14 mouse cellular contexts compared by ENCODE assay signal in genomic region chr5:128579047-128579650, GRCm38 (mm10). TPM values are rescaled to one million over a fixed set of nuclear protein-coding genes. Genes with fewer than 3 reads are reported as not detected.
DNase-seq lines count a peak whose midpoint lies in the region; ATAC-seq and TF ChIP-seq lines count a peak whose summit lies in the region.
"Had no signal": no experiment of that assay in that cellular context is flagged by ENCODE, and none has a peak within 500 bp of the region (broad histone marks: within the 10 kb centered on the region; RNA-seq: fewer than 3 reads in every experiment).

No protein-coding gene starts in this region.

- TF ChIP-seq CTCF in cerebellum, adult 2 months (IDR thresholded peaks at IDR 0.05; ENCODE audit: borderline replicate concordance, insufficient read depth, low read depth, low read length) = no peak

- H3K4me2 ChIP-seq in limb, embryonic 15.5 days = no peak overlapping the region
- H3K4me2 ChIP-seq in lung, embryonic 16.5 days (ENCODE audit: low read depth, low read length) = no peak overlapping the region
- H3K4me2 ChIP-seq: limb, embryonic 12.5 days; midbrain, embryonic 11.5 days; neural tube, embryonic 13.5 days had no signal

- H3K4me1 ChIP-seq in limb, embryonic 15.5 days = peaks cover 39% of the 10 kb centered on the region
- peaks cover 39% of the 10 kb centered on the region for H3K4me1 ChIP-seq in limb, embryonic 10.5 days
- H3K4me1 ChIP-seq in lung, embryonic 16.5 days (replicated peaks; ENCODE audit: control insufficient read depth, insufficient read depth, low read length) = peaks cover 7% of the 10 kb centered on the region; the same call in 1 of the 2 replicates
- H3K4me1 ChIP-seq in cerebellum, adult 2 months (ENCODE audit: control insufficient read depth, insufficient read depth, low read length) = no peaks in the 10 kb centered on the region; the same call in 1 of the 2 replicates

- H3K27me3 ChIP-seq in limb, embryonic 15.5 days = no peaks in the 10 kb centered on the region
- no peaks in the 10 kb centered on the region for H3K27me3 ChIP-seq in limb, embryonic 10.5 days (ENCODE audit: low read depth, poor library complexity, severe bottlenecking)
- H3K27me3 ChIP-seq in lung, embryonic 16.5 days (ENCODE audit: control insufficient read depth, insufficient read depth, low read depth, low read length) = no peaks in the 10 kb centered on the region
- H3K27me3 ChIP-seq in cerebellum, adult 2 months (ENCODE audit: control insufficient read depth, insufficient read depth, low read length) = no peaks in the 10 kb centered on the region; the same call in 1 of the 2 replicates
- H3K27me3 ChIP-seq: limb, embryonic 12.5 days; neural tube, embryonic 13.5 days had no signal

- H3K36me3 ChIP-seq in limb, embryonic 15.5 days = no peaks in the 10 kb centered on the region
- no peaks in the 10 kb centered on the region for H3K36me3 ChIP-seq in limb, embryonic 10.5 days
- no peaks in the 10 kb centered on the region for H3K36me3 ChIP-seq in lung, embryonic 16.5 days (ENCODE audit: control insufficient read depth, insufficient read depth, low read length)
- H3K36me3 ChIP-seq: forebrain, embryonic 10.5 days; limb, embryonic 12.5 days; neural tube, embryonic 13.5 days had no signal

- H3K9ac ChIP-seq in limb, embryonic 15.5 days = no peak overlapping the region
- H3K9ac ChIP-seq in lung, embryonic 16.5 days (ENCODE audit: low read length) = no peak overlapping the region
- H3K9ac ChIP-seq: limb, embryonic 12.5 days; neural tube, embryonic 13.5 days had no signal

- no peak overlapping the region for H3K4me3 ChIP-seq in limb, embryonic 15.5 days
- H3K4me3 ChIP-seq in limb, embryonic 10.5 days = no peak overlapping the region
- no peak overlapping the region for H3K4me3 ChIP-seq in lung, embryonic 16.5 days (ENCODE audit: low read length)
- H3K4me3 ChIP-seq in cerebellum, adult 2 months (replicated peaks; ENCODE audit: insufficient read depth, low read depth, low read length) = no peak overlapping the region
- H3K4me3 ChIP-seq: forebrain, embryonic 10.5 days; limb, embryonic 12.5 days; neural tube, embryonic 13.5 days had no signal

- 0 out of 2 replicates have a peak overlapping the region, but pooled peaks have one; percentile 54 for H3K27ac ChIP-seq in limb, embryonic 15.5 days
- H3K27ac ChIP-seq in limb, embryonic 10.5 days = no peak overlapping the region
- no peak overlapping the region for H3K27ac ChIP-seq in lung, embryonic 16.5 days (ENCODE audit: low read length)
- no peak overlapping the region for H3K27ac ChIP-seq in cerebellum, adult 2 months (ENCODE audit: insufficient read depth, low read length)
- H3K27ac ChIP-seq: forebrain, embryonic 10.5 days; limb, embryonic 12.5 days; neural tube, embryonic 13.5 days had no signal

- no peaks in the 10 kb centered on the region for H3K9me3 ChIP-seq in limb, embryonic 15.5 days
- no peaks in the 10 kb centered on the region for H3K9me3 ChIP-seq in limb, embryonic 10.5 days (replicated peaks)
- no peaks in the 10 kb centered on the region for H3K9me3 ChIP-seq in lung, embryonic 16.5 days (ENCODE audit: control insufficient read depth, low read length)
- H3K9me3 ChIP-seq: limb, embryonic 12.5 days had no signal

- WGBS in limb, embryonic 15.5 days = 30% methylated on average over 9 of the region's 9 CpGs
- WGBS in limb, embryonic 10.5 days = 26% methylated on average over 9 of the region's 9 CpGs
- 25% methylated on average over 9 of the region's 9 CpGs for WGBS in lung, embryonic 16.5 days
- 36% methylated on average over 9 of the region's 9 CpGs for WGBS in cerebellum, adult 2 months

- no peak for TF ChIP-seq POLR2A in cerebellum, adult 2 months (IDR thresholded peaks at IDR 0.05; ENCODE audit: borderline replicate concordance, insufficient read depth, low read length)

- no peak for ATAC-seq in limb, embryonic 15.5 days (ENCODE audit: insufficient number of reproducible peaks, low FRiP score, low TSS enrichment, low read depth)
- ATAC-seq in lung, embryonic 16.5 days (ENCODE audit: low read depth) = peak; percentile 52; the same call in 1 of the 2 replicates

- no peak for DNase-seq in limb, embryonic 10.5 days (ENCODE audit: low spot score)
- DNase-seq in adrenal gland, adult 2 months = peak; percentile 77
- peak; percentile 30 for DNase-seq in urinary bladder, postnatal 10 days (ENCODE audit: low spot score)
- no peak for DNase-seq in cerebellum, postnatal 4 days (ENCODE audit: low spot score in 2 of 2)
- no peak for DNase-seq in cerebellum, adult 2 months
- DNase-seq in kidney, postnatal 14 days = no peak
- DNase-seq: cerebellum, adult 8-10 months; gastrocnemius, postnatal 36 days had no signal

RNA-seq across cellular contexts. Expression of gene Fzd10, which starts 21.5 kb away (rescaled TPM):
- 5.9 and 7.7 TPM in 2 replicates for polyA plus RNA-seq in limb, embryonic 15.5 days (2015; fragmentation: Nextera tagmentation; extraction: Ambion mirVana)
- polyA plus RNA-seq in limb, embryonic 10.5 days (2016; fragmentation: Nextera tagmentation; extraction: Ambion mirVana) = 8.1 and 10.5 TPM in 2 replicates
- 1 to 10 TPM in 1 of 2 experiments, under 1 TPM in 1; 0.26 to 1.1 TPM for total RNA-seq in adrenal gland, adult 2 months (2021)
- polyA plus RNA-seq in adrenal gland, adult 2 months (2012; rRNA removed) = 3.3 and 3.9 TPM in 2 replicates
- 0.79 and 0.82 TPM in 2 replicates for polyA plus RNA-seq in lung, embryonic 16.5 days (2015; fragmentation: Nextera tagmentation; extraction: Ambion mirVana)
- 1.6 and 1.9 TPM in 2 replicates for polyA plus RNA-seq in cerebellum, adult 2 months (2012; rRNA removed)

Comparison
In these comparisons a context has a peak if more than half of its experiments do, and no peak if none do; other contexts are left out.
1. DNase-seq: peak in adrenal gland, adult 2 months (single experiment) and urinary bladder, postnatal 10 days (single experiment); none in limb, embryonic 10.5 days (single experiment), cerebellum, postnatal 4 days (0 of 2), cerebellum, adult 2 months (0 of 2) and kidney, postnatal 14 days (single experiment).